Mouse (Mus musculus): ENCODE data around the gene Jph4.

Gene Jph4

GRCm38 (mm10) chr14:55116425-55117200 lies at the start of gene Jph4:
TSS of gene Jph4 (minus strand) at chr14:55116935.
- no peak for DNase-seq (ENCODE audit: low spot score in 2 of 2)

GRCm38 (mm10) chr14:55164172-55164806 lies 47.6 kb upstream of the Jph4 start:
- no peak for DNase-seq (ENCODE audit: low spot score in 2 of 2)

DNA sequence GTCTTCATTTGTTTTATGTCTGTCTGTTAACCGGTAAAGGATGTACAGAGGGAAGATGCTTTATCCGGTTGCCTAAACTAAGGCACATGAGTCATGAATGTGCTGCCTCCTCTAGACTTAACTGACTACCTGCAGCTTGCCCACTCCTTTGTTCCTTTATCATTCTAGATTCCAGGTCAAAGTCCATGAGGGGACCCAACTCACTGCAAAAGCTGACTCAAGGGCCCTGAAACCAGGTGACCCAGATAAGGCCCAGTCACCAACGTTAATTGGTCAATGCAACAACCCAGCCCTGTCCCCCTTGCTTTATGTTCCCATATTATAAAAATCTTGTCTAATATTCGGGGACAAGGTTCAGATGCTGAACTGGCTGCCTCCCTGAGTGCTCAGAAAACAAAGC lies 45.4 kb upstream of the Jph4 start:
- DNase-seq (ENCODE audit: low spot score in 2 of 2), result no peak

DNA sequence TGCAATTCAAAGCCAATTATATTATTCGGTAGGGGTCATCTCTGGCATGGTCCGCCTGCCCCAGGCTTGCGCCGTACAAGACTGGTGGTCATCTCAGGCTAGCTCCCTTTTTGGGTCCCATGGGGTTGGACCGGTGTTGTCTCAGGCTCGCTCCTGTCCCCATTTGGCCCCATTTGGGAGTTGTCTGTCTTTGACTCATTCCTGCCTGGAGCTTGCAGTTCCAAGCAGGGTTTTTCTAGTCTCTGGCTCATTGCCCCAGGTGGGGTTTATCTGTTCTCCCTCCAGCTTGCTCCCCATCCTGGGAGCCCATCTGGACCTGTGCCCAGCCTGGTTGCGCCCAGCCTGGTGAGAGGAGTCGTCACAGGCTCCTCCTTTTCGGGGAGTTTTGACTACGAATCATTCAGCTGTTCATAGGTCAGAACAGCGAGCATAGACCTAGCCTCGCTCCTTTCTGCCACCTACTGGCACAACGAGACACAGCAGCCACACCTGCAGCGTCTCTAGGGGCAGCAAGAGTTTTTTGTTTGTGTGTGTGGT lies 44.4 kb upstream of the Jph4 start:
- DNase-seq (ENCODE audit: low spot score in 2 of 2), result peak; percentile 46 to 78

GRCm38 (mm10) chr14:55160251-55161071 lies 43.7 kb upstream of the Jph4 start:
- no peak for DNase-seq (ENCODE audit: low spot score in 2 of 2)

- DNase-seq (ENCODE audit: low spot score in 2 of 2), result no peak
Observed at GRCm38 (mm10) chr14:55157322-55158065, 40.8 kb upstream of the Jph4 start.

- DNase-seq (ENCODE audit: low spot score in 2 of 2), result no peak
Observed at GRCm38 (mm10) chr14:55152951-55153481, 36.3 kb upstream of the Jph4 start.

DNA sequence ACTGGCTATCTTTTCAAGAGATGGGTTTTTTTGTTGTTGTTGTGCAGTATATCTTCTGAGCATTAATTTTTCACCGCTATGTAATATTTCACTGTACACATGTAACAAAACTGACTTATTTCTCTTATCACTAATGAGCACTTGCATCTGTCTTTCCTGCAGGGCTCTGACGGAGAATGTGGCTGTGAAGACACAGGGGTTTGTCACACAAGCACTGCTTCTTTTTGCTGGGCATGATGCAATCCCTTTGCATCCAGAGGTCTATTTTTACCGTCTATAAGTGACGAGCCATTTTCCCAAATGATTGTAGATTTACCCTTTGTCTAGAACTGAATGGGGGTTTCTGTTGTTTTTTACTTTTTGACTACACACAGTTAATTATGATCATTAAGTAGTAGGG lies 35.4 kb upstream of the Jph4 start:
- DNase-seq (ENCODE audit: low spot score in 2 of 2), result no peak

GRCm38 (mm10) chr14:55150985-55151384 lies 34.2 kb upstream of the Jph4 start:
- DNase-seq (ENCODE audit: low spot score in 2 of 2), result no peak

- no peak for DNase-seq (ENCODE audit: low spot score in 2 of 2)
Observed at GRCm38 (mm10) chr14:55149041-55149440, 32.3 kb upstream of the Jph4 start.

DNA sequence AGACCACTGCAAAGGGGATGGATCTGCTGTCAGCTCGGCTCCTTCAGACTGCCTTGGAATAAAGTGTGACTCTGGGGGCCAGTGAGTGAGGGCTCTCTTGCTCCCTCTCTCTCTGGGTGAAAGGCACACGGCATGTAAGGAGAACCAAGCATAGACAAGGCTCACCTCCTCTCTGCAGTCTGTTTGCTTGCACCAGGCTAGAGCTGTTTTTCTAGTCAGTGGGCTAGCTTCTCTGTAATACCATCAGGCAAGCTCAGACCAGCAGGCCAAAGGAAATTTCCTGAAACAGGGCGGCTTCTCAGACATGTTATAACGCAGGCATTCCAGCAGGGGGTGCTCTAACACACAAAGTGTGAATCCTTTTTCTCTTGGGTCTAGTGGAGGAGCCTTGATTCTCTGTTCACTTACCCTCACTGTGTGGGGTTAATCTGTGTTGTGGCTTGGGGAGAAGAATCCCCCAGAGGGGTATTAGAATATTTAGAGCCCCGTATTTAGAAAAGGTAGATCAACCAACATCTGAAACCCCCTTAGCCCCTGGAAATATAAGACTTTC lies 31.7 kb upstream of the Jph4 start:
- peak; percentile 16 to 80 for DNase-seq (ENCODE audit: low spot score in 2 of 2)

DNA sequence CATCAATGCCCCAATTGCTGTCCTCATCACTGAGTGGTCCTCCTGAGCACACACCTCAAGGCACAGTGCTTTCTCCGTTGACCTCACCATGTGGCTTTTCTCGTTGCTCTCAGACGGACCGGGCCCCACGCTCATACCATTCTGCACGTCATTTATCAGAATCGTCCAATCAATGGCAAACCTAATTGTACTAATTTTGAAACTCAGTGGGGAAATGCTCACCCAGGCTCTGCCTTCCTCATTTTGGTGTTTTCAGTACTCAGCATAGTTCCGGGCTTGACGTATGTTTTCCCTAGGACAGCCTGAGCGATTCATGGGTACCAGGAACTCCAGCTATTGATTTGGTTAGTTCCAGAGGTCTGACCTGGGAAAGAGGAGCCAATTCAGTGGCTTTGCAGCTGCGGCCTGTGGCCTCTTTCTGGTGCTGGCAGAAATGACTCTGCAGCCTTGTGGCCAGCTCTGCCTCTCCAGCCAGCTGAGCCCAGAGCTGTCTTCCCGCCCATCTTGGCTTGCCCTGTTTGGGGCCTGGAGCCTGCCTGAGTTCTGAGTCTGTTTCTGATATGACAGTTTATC lies 30.2 kb upstream of the Jph4 start:
- DNase-seq (ENCODE audit: low spot score in 2 of 2), result no peak

GRCm38 (mm10) chr14:55146324-55146723 lies 29.6 kb upstream of the Jph4 start:
- DNase-seq (ENCODE audit: low spot score in 2 of 2), result no peak

DNA sequence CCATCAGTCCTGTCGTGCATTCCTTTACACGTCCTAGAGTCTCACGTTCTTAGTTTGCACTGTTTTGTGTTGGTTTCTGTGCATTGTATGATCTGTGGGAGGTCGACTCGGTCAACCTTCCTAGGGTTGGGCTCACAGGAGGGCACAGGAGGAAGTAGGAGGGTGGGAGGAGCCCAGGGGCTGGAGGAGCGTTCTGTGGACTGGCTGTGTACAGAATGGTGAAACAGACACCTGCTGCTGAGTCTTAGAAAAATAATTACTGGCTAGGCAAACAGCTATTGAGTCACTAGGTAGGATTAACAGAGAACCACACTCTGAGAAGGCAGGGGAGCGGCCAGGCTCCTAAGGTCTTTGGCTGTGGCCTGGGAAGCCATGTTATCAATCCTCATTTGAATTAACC lies 22.6 kb upstream of the Jph4 start:
- no peak for DNase-seq (ENCODE audit: low spot score in 2 of 2)

DNA sequence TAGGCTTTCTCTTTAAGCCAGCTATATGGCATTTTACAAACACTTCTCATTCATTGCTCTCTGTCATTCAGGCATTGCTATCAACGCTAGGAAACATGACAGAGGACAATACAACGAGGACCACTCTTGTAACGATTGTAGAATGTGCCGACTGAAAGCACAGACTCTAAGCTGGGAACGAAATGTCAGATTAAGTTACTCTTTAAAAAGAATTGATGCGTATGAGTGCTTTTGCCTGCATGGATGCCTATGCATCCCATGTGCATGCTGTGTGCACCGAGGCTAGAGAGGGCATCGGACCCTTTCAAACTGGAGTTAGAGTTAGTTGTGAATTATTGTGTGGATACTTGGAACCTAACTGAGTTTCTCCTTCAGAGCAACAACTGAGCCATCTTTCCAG lies 18.9 kb upstream of the Jph4 start:
- no peak for DNase-seq (ENCODE audit: low spot score in 2 of 2)

DNA sequence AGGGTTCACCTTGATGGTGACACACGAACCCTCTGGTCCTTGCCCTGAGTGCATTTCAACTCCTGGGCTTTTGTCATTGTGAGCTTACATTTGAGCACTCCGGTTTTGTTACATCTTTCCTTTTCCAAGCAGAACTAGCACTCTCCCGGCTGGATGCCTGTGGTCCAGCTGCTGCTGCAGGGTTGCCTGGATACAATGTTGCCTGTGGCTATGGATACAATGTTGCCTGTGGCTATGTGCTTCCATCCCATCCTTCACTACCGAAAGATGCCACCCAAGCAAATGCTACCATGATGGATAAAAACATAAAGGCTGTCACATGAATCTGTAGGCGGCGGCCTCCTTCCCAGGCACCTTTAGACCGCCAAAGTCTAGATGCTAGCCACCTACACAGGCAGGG lies 9.8 kb upstream of the Jph4 start:
- DNase-seq (ENCODE audit: low spot score in 2 of 2), result no peak

DNA sequence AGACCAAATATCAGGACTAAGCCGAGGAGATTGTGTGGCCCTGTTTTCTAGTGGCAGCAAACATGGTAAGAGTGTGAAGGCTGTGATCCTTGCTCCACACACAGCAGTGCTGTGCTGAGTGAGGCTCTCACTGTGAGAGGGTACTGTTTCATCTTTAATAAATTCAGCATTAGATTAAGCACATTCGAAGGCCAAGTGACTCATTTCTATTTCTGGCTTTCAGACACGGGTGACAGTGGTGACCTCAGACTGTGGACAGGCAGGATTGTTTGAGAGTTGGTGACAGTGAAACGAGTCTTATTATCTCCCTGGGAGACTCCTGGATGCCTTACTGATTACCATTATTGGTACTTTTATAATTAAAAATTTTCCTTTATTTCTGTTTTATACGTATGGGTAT lies 9.0 kb upstream of the Jph4 start:
- no peak for DNase-seq (ENCODE audit: low spot score in 2 of 2)

DNA sequence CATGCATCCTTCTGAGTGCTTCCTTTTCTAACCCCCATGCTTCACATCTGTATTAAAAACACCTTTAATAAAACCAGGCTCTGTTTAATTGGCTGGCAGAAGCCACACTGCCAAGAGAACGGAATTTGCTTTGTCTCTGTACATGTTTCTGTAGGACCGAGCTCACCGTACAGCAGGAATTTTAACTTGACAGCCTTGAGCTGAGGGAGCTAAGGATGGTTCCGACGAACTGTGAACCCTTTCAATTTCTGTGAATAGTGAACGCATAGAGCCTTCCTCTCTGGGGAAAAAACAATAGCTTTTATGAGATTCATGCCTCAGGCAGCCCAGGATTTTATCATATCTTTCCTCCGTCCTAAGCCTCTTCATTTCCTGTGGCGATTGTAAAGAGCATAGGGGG lies 5.6 kb upstream of the Jph4 start:
- DNase-seq (ENCODE audit: low spot score in 2 of 2), result no peak

- DNase-seq (ENCODE audit: low spot score in 2 of 2), result peak in 1 of 2 experiments; percentile 53
Observed at GRCm38 (mm10) chr14:55121947-55122346, 5.2 kb upstream of the Jph4 start.

DNA sequence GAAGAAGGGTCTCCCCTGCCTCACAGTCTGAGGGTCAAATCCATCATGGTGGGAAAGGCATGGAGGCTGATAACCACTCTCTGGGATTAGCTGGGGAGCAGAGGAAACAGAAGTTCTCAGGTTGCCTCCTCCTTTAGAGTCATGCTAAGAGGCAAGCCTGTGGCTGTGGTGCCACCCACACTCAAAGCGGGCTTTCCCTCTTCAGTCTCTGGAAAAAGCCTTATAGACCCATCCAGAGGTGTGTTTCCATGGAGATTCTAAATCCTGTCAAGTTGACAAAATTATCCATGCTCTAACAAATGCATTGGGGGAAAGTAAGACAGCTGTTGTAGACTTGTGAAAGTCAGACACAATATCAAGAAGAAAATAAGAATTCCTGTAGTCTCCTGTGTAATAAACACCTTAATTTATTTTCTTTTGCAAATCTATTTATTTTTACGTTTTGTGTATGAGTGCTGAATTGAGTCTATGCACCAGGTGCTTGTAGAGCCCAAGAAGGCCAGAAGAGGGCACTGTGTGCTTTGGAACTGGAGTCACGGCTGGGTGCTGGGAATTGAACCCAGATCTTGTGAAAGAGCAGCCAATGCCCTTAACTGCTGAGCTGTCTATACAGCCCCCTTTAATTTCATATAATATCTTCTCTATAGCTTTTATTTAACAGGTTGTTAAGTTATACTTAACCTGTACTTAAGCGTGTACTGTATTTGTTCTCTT lies 2.8 kb upstream of the Jph4 start:
- DNase-seq (ENCODE audit: low spot score in 2 of 2), result no peak
